Mouse (Mus musculus) embryo, embryonic 9.5 days (tissue): ENCODE results near the gene Armc5.

Experiments used
- DNase-seq: peaks from one replicate; pipeline ENCODE4 v3.0.0-alpha.2; 2017; ENCODE audit errors: extremely low spot score

The Armc5 gene

GRCm38 (mm10) chr7:128246496-128247391 is 9.6 kb downstream of the Armc5 start, which contains the start of gene Tgfb1i1:
Gene Tgfb1i1 (plus strand): TSS chr7:128246812.
- DNase-seq = peak; percentile 64

- peak; percentile 82 for DNase-seq
These were observed 10.3 kb downstream of the Armc5 start for GRCm38 (mm10) chr7:128247443-128247842.

- DNase-seq = no peak
These were observed 11.2 kb downstream of the Armc5 start for GRCm38 (mm10) chr7:128248081-128249042.

GRCm38 (mm10) chr7:128249998-128250397 is 12.9 kb downstream of the Armc5 start:
- no peak for DNase-seq

GRCm38 (mm10) chr7:128251946-128252345 is 14.8 kb downstream of the Armc5 start:
- no peak for DNase-seq

GRCm38 (mm10) chr7:128252609-128253008 is 15.5 kb downstream of the Armc5 start:
- peak; percentile 66 for DNase-seq

GRCm38 (mm10) chr7:128254978-128255377 is 17.8 kb downstream of the Armc5 start:
- DNase-seq = no peak

- DNase-seq = no peak
These were observed 18.6 kb downstream of the Armc5 start for GRCm38 (mm10) chr7:128255757-128256156.

GRCm38 (mm10) chr7:128256783-128257334 is 19.7 kb downstream of the Armc5 start:
- DNase-seq = no peak

GRCm38 (mm10) chr7:128265411-128265810 is 28.3 kb downstream of the Armc5 start, which contains the start of gene Slc5a2:
Gene Slc5a2 (plus strand): TSS chr7:128265657.
- no peak for DNase-seq

- DNase-seq = no peak
These were observed 28.9 kb downstream of the Armc5 start for GRCm38 (mm10) chr7:128266056-128266455.

- no peak for DNase-seq
These were observed 30.2 kb downstream of the Armc5 start for GRCm38 (mm10) chr7:128267391-128267790.

- DNase-seq = no peak
These were observed 30.7 kb downstream of the Armc5 start for GRCm38 (mm10) chr7:128267813-128268212.

GRCm38 (mm10) chr7:128270431-128270850 is 33.3 kb downstream of the Armc5 start:
- no peak for DNase-seq

GRCm38 (mm10) chr7:128271496-128271895 is 34.4 kb downstream of the Armc5 start:
- no peak for DNase-seq

- no peak for DNase-seq
These were observed 38.9 kb downstream of the Armc5 start for GRCm38 (mm10) chr7:128276051-128276450.

- DNase-seq = no peak
These were observed 42.6 kb downstream of the Armc5 start for GRCm38 (mm10) chr7:128279750-128280149.

GRCm38 (mm10) chr7:128281765-128282164 is 44.6 kb downstream of the Armc5 start:
- DNase-seq = no peak

- DNase-seq = peak; percentile 72
These were observed 45.5 kb downstream of the Armc5 start for GRCm38 (mm10) chr7:128282532-128283244.

- no peak for DNase-seq
These were observed 46.9 kb downstream of the Armc5 start for GRCm38 (mm10) chr7:128284047-128284446.

- no peak for DNase-seq
These were observed 47.9 kb downstream of the Armc5 start for GRCm38 (mm10) chr7:128285060-128285459.
